In the genomic region with DNA sequence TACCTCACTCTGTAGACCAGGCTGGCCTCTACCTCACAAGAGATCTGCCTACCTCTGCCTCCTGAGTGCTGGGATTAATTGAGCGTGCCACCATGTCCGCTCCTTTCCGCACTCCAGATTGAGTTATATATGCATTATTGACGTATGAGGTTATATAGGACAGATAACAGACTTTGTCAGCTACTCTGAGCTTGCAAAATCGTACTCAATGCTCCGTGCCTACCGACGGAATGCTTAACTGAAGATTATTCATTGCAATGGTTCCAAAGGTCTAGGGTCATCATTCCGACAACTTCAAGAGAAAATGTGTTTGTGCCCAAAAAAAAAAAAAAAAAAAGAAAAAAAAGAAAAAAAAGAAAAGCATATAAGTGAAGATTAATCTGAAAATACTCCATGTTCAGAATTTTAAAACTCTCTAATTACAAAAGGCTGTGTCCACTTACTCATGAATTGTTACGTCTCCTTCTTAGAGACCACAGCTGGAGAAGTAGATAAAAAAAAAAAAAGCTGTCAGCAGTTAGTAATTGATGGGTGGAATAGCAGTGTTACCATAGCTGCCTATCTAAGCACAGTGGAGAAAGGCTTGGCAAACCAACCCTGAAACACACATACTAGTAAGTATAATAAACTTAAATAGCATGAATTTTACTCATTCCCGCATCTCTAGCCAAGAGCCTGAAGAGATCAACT, we compare ENCODE assay signal across 8 mouse cellular contexts. TPM values are rescaled to one million over a fixed set of nuclear protein-coding genes. Genes with fewer than 3 reads are reported as not detected.
DNase-seq lines count a peak whose midpoint lies in the region; ATAC-seq and TF ChIP-seq lines count a peak whose summit lies in the region.

No protein-coding gene starts in this region.

- in situ Hi-C loops in ES-E14 (cut with MboI; ENCODE audit: low sequenced_read_pairs in 2 of 2, unreplicated experiment in 2 of 2): no loop called here

- 62% methylated on average over 11 of the region's 11 CpGs for WGBS in cerebellum, adult 2 months
- 71% methylated on average over 11 of the region's 11 CpGs for WGBS in limb, embryonic 11.5 days
- WGBS in stomach, embryonic 14.5 days: 46% methylated on average over 11 of the region's 11 CpGs

- H3K4me3 ChIP-seq in cerebellum, adult 2 months (replicated peaks; ENCODE audit: insufficient read depth, low read depth, low read length): peak overlapping the region; percentile 80
- peak overlapping the region; percentile 78 to 90 for H3K4me3 ChIP-seq in ES-E14 (ENCODE audit: insufficient read depth in 1 of 2, low read depth in 1 of 2, low read length in 2 of 2, poor library complexity in 1 of 2, severe bottlenecking in 1 of 2)
- H3K4me3 ChIP-seq in limb, embryonic 11.5 days (ENCODE audit: low read depth, low read length): peak overlapping the region; percentile 80
- H3K4me3 ChIP-seq in stomach, embryonic 14.5 days (ENCODE audit: low read depth, low read length): peak overlapping the region; percentile 85

- DNase-seq in cerebellum, adult 2 months: peak; percentile 16 to 20
- no peak for DNase-seq in ES-E14 (ENCODE audit: low read depth, low spot score)
- DNase-seq in limb, embryonic 11.5 days (ENCODE audit: low spot score): no peak
- DNase-seq in thymus, postnatal 0 days (ENCODE audit: low spot score): no peak
- DNase-seq in embryo, embryonic 10 days (ENCODE audit: low spot score): no peak

- no peak overlapping the region for H3K27ac ChIP-seq in cerebellum, adult 2 months (ENCODE audit: insufficient read depth, low read length)
- no peak overlapping the region for H3K27ac ChIP-seq in ES-E14 (ENCODE audit: insufficient read depth, low read depth, low read length, poor library complexity, severe bottlenecking)
- H3K27ac ChIP-seq in limb, embryonic 11.5 days (replicated peaks; ENCODE audit: low read depth, low read length): peak overlapping the region; percentile 80
- H3K27ac ChIP-seq in stomach, embryonic 14.5 days (ENCODE audit: low read length): peak overlapping the region; percentile 96

- no peaks in the 10 kb centered on the region for H3K9me3 ChIP-seq in ES-E14 (ENCODE audit: control insufficient read depth, insufficient read depth, low read depth, low read length)
- H3K9me3 ChIP-seq in limb, embryonic 11.5 days (ENCODE audit: control insufficient read depth, low read length): no peaks in the 10 kb centered on the region
- no peaks in the 10 kb centered on the region for H3K9me3 ChIP-seq in stomach, embryonic 14.5 days (ENCODE audit: control insufficient read depth, low read depth, low read length)

- TF ChIP-seq CTCF in cerebellum, adult 2 months (IDR thresholded peaks at IDR 0.05; ENCODE audit: borderline replicate concordance, insufficient read depth, low read depth, low read length): no peak

- H3K9ac ChIP-seq in ES-E14 (ENCODE audit: insufficient read depth, low read depth, low read length, poor library complexity, severe bottlenecking): no peak overlapping the region
- H3K9ac ChIP-seq in limb, embryonic 11.5 days (ENCODE audit: low read length): no peak overlapping the region; the same call in 1 of the 2 replicates
- no peak overlapping the region for H3K9ac ChIP-seq in stomach, embryonic 14.5 days (replicated peaks; ENCODE audit: low read depth, low read length)

- H3K27me3 ChIP-seq in cerebellum, adult 2 months (ENCODE audit: control insufficient read depth, insufficient read depth, low read length): no peaks in the 10 kb centered on the region
- no peaks in the 10 kb centered on the region for H3K27me3 ChIP-seq in limb, embryonic 11.5 days (ENCODE audit: control insufficient read depth, insufficient read depth, low read length)
- no peaks in the 10 kb centered on the region for H3K27me3 ChIP-seq in stomach, embryonic 14.5 days (ENCODE audit: control insufficient read depth, insufficient read depth, low read length)

- peak overlapping the region; percentile 43 for H3K4me2 ChIP-seq in limb, embryonic 11.5 days (ENCODE audit: low read depth, severe bottlenecking)
- peak overlapping the region; percentile 59 for H3K4me2 ChIP-seq in stomach, embryonic 14.5 days (replicated peaks; ENCODE audit: low read depth, low read length)

- H3K36me3 ChIP-seq in ES-E14 (ENCODE audit: control insufficient read depth, insufficient read depth, low read length, poor library complexity, severe bottlenecking): no peaks in the 10 kb centered on the region
- no peaks in the 10 kb centered on the region; the same call in 1 of the 2 replicates for H3K36me3 ChIP-seq in limb, embryonic 11.5 days (ENCODE audit: control insufficient read depth, insufficient read depth, low read length)
- H3K36me3 ChIP-seq in stomach, embryonic 14.5 days (ENCODE audit: control insufficient read depth, insufficient read depth, low read length): no peaks in the 10 kb centered on the region

- H3K4me1 ChIP-seq in cerebellum, adult 2 months (ENCODE audit: control insufficient read depth, insufficient read depth, low read length): peaks cover 6% of the 10 kb centered on the region
- peaks cover 2 to 7% of the 10 kb centered on the region in 2 experiments; a peak in 1 of 4 replicates for H3K4me1 ChIP-seq in ES-E14 (ENCODE audit: control insufficient read depth in 2 of 2, insufficient read depth in 2 of 2, low read length in 2 of 2, poor library complexity in 1 of 2)
- no peaks in the 10 kb centered on the region for H3K4me1 ChIP-seq in limb, embryonic 11.5 days (ENCODE audit: control insufficient read depth, insufficient read depth, low read length)
- peaks cover 7% of the 10 kb centered on the region for H3K4me1 ChIP-seq in stomach, embryonic 14.5 days (ENCODE audit: control insufficient read depth, insufficient read depth, low read length)

- TF ChIP-seq POLR2A in cerebellum, adult 2 months (IDR thresholded peaks at IDR 0.05; ENCODE audit: borderline replicate concordance, insufficient read depth, low read length): no peak

- ATAC-seq in cerebellum, adult (ENCODE audit: insufficient number of reproducible peaks, low FRiP score, low TSS enrichment): no peak
- ATAC-seq in granulocyte monocyte progenitor cell, adult 5-6 weeks (replicated peaks; ENCODE audit: poor library complexity, severe bottlenecking): peak; percentile 16
- peak; percentile 11; the same call in 1 of the 2 replicates for ATAC-seq in limb, embryonic 11.5 days (ENCODE audit: insufficient number of reproducible peaks, low FRiP score, low TSS enrichment, low read depth)
- ATAC-seq in stomach, embryonic 14.5 days (ENCODE audit: insufficient number of reproducible peaks, insufficient read depth, low FRiP score, low read depth): peak; percentile 40

TF ChIP-seq in ES-E14, 5 proteins besides CTCF, POLR2A, EP300 and RAD21:
- TF ChIP-seq ZNF384 (IDR thresholded peaks at IDR 0.05; ENCODE audit: low read depth, low read length): peak; percentile 94
- TF ChIP-seq CHD2 (IDR thresholded peaks at IDR 0.05; ENCODE audit: low read depth, low read length): no peak
- TF ChIP-seq MAFK (IDR thresholded peaks at IDR 0.05; ENCODE audit: insufficient read depth, low read depth, low read length): no peak

RNA-seq across cellular contexts. Expression of a gene that starts 1.0 kb away (rescaled TPM):
- 115 and 119 TPM in 2 replicates for polyA plus RNA-seq in cerebellum, adult 2 months (2012; rRNA removed)
- 45.4 and 58.9 TPM in 2 replicates for total RNA-seq in ES-E14 (2012; rRNA removed)
- 73.2 and 108 TPM in 2 replicates for total RNA-seq in granulocyte monocyte progenitor cell, adult 5-6 weeks (2014; fragmentation: Nextera tagmentation)
- 71.7 and 102 TPM in 2 replicates for total RNA-seq in granulocyte monocyte progenitor cell, adult 5-6 weeks (2017)
- 102 and 110 TPM in 2 replicates for polyA plus RNA-seq in limb, embryonic 11.5 days (2014; fragmentation: Nextera tagmentation; extraction: Ambion mirVana)
- 171 and 175 TPM in 2 replicates for polyA plus RNA-seq in stomach, embryonic 14.5 days (2014; fragmentation: Nextera tagmentation; extraction: Ambion mirVana)
- polyA plus RNA-seq in thymus, postnatal 0 days (2015; fragmentation: Nextera tagmentation; extraction: Ambion mirVana): 228 and 249 TPM in 2 replicates

RNA-seq across cellular contexts. Expression of a gene that starts 12.8 kb away (rescaled TPM):
- 18.5 and 20.9 TPM in 2 replicates for polyA plus RNA-seq in cerebellum, adult 2 months (2012; rRNA removed)
- total RNA-seq in ES-E14 (2012; rRNA removed): 60.0 and 83.6 TPM in 2 replicates
- total RNA-seq in granulocyte monocyte progenitor cell, adult 5-6 weeks (2014; fragmentation: Nextera tagmentation): 37.8 and 52.0 TPM in 2 replicates
- 43.3 and 54.5 TPM in 2 replicates for total RNA-seq in granulocyte monocyte progenitor cell, adult 5-6 weeks (2017)
- polyA plus RNA-seq in limb, embryonic 11.5 days (2014; fragmentation: Nextera tagmentation; extraction: Ambion mirVana): 101 and 106 TPM in 2 replicates
- 88.4 and 89.0 TPM in 2 replicates for polyA plus RNA-seq in stomach, embryonic 14.5 days (2014; fragmentation: Nextera tagmentation; extraction: Ambion mirVana)
- 86.5 and 93.0 TPM in 2 replicates for polyA plus RNA-seq in thymus, postnatal 0 days (2015; fragmentation: Nextera tagmentation; extraction: Ambion mirVana)

RNA-seq across cellular contexts. Expression of a gene that starts 32.2 kb away (rescaled TPM):
- polyA plus RNA-seq in cerebellum, adult 2 months (2012; rRNA removed): 0.41 and 0.63 TPM in 2 replicates
- total RNA-seq in ES-E14 (2012; rRNA removed): 31.6 and 39.9 TPM in 2 replicates
- 37.1 and 51.9 TPM in 2 replicates for total RNA-seq in granulocyte monocyte progenitor cell, adult 5-6 weeks (2014; fragmentation: Nextera tagmentation)
- 56.6 and 69.5 TPM in 2 replicates for total RNA-seq in granulocyte monocyte progenitor cell, adult 5-6 weeks (2017)
- polyA plus RNA-seq in limb, embryonic 11.5 days (2014; fragmentation: Nextera tagmentation; extraction: Ambion mirVana): 60.6 and 72.2 TPM in 2 replicates
- 36.5 and 38.9 TPM in 2 replicates for polyA plus RNA-seq in stomach, embryonic 14.5 days (2014; fragmentation: Nextera tagmentation; extraction: Ambion mirVana)
- polyA plus RNA-seq in thymus, postnatal 0 days (2015; fragmentation: Nextera tagmentation; extraction: Ambion mirVana): 36.9 TPM in 2 replicates

RNA-seq across cellular contexts. Expression of a gene that starts 42.9 kb away (rescaled TPM):
- polyA plus RNA-seq in cerebellum, adult 2 months (2012; rRNA removed): 0.18 and 0.33 TPM in 2 replicates
- 410 and 549 TPM in 2 replicates for total RNA-seq in ES-E14 (2012; rRNA removed)
- 26.8 and 43.5 TPM in 2 replicates for total RNA-seq in granulocyte monocyte progenitor cell, adult 5-6 weeks (2014; fragmentation: Nextera tagmentation)
- 231 and 274 TPM in 2 replicates for total RNA-seq in granulocyte monocyte progenitor cell, adult 5-6 weeks (2017)
- polyA plus RNA-seq in limb, embryonic 11.5 days (2014; fragmentation: Nextera tagmentation; extraction: Ambion mirVana): 379 and 388 TPM in 2 replicates
- polyA plus RNA-seq in stomach, embryonic 14.5 days (2014; fragmentation: Nextera tagmentation; extraction: Ambion mirVana): 221 and 246 TPM in 2 replicates
- 223 and 233 TPM in 2 replicates for polyA plus RNA-seq in thymus, postnatal 0 days (2015; fragmentation: Nextera tagmentation; extraction: Ambion mirVana)

Comparison
In these comparisons a context has a peak if more than half of its experiments do, and no peak if none do; other contexts are left out.
1. DNase-seq: peak in cerebellum, adult 2 months (2 of 2); none in ES-E14 (single experiment), limb, embryonic 11.5 days (single experiment), thymus, postnatal 0 days (single experiment) and embryo, embryonic 10 days (single experiment).
2. H3K27ac ChIP-seq: peak in limb, embryonic 11.5 days (single experiment) and stomach, embryonic 14.5 days (single experiment); none in cerebellum, adult 2 months (single experiment) and ES-E14 (single experiment).
3. RNA of a gene that starts 32.2 kb away (polyA plus RNA-seq): 60.6 to 72.2 TPM in limb, embryonic 11.5 days, 36.5 to 38.9 TPM in stomach, embryonic 14.5 days and 36.9 TPM in thymus, postnatal 0 days; 0.41 to 0.63 TPM in cerebellum, adult 2 months; every median in the first group is over 10 times any median in the second.
4. Peak in every context shown above with its lines, with median percentiles within 50 percentile points of each other: H3K4me3 ChIP-seq.